Mouse (Mus musculus) kidney, embryonic 14.5 days (tissue): ENCODE measurements at regions not wholly inside any gene's neighbourhood (a gene's known extent, or its start where the extent isn't known, plus 50 kb on each side); places are given as distances from the start of the nearest gene placed in this dataset.

Experiments used
- ATAC-seq: fragments of 200-750 bp; cut with Nextera tagmentation; 2 replicates; pipeline ENCODE4 v1.8.0; 2017; ENCODE audit warnings: moderate number of reproducible peaks, mild to moderate bottlenecking, moderate TSS enrichment, moderate library complexity; ENCODE audit not compliant: low FRiP score, low TSS enrichment
- H3K27ac ChIP-seq: fragments of 300-500 bp; sonication (generic); 2 replicates; pipeline ENCODE4 v1.5.1; 2014; ENCODE audit warnings: low read depth, mild to moderate bottlenecking, low read length, moderate library complexity, mixed read lengths
- H3K27me3 ChIP-seq: fragments of 300-500 bp; sonication (generic); 2 replicates; pipeline ENCODE4 v1.6.1; 2014; ENCODE audit warnings: mild to moderate bottlenecking, low read length; ENCODE audit not compliant: control insufficient read depth, insufficient read depth
- H3K36me3 ChIP-seq: fragments of 300-500 bp; sonication (generic); 2 replicates; pipeline ENCODE4 v1.6.1; 2014; ENCODE audit warnings: low read length, mixed read lengths; ENCODE audit not compliant: control insufficient read depth, insufficient read depth
- H3K4me1 ChIP-seq: fragments of 300-500 bp; sonication (generic); 2 replicates; pipeline ENCODE4 v1.6.1; 2014; ENCODE audit warnings: low read length, mixed read lengths; ENCODE audit not compliant: control insufficient read depth, insufficient read depth
- H3K4me2 ChIP-seq: fragments of 300-500 bp; sonication (generic); replicated peaks from 2 replicates; pipeline ENCODE4 v1.6.1; 2014; ENCODE audit warnings: low read depth, mild to moderate bottlenecking, low read length
- H3K4me3 ChIP-seq: fragments of 300-500 bp; sonication (generic); 2 replicates; pipeline ENCODE4 v1.5.1; 2014; ENCODE audit warnings: mild to moderate bottlenecking, low read length
- H3K9ac ChIP-seq: fragments of 300-500 bp; sonication (generic); 2 replicates; pipeline ENCODE4 v1.6.1; 2014; ENCODE audit warnings: low read depth, mild to moderate bottlenecking, low read length, moderate library complexity
- H3K9me3 ChIP-seq: fragments of 300-500 bp; sonication (generic); 2 replicates; pipeline ENCODE4 v1.6.1; 2016; ENCODE audit warnings: low read length; ENCODE audit not compliant: control insufficient read depth
- WGBS: fragments of 180-500 bp; shearing (Covaris S2); extraction: QIAGEN DNeasy Blood & Tissue Kit; methylation state at CpG from one replicate; pipeline ENCODE4 v1.1.7; 2014; 5-methylcytosine and 5-hydroxymethylcytosine counted together

GRCm38 (mm10) chr6:6290427-6290826 lies 73.5 kb upstream of the Slc25a13 start:
- H3K9me3 ChIP-seq = no peaks in the 10 kb centered on the region
- 0 out of 2 replicates have a peak, but pooled peaks have one; percentile 8 for ATAC-seq
- no peak overlapping the region for H3K9ac ChIP-seq
- no peaks in the 10 kb centered on the region for H3K36me3 ChIP-seq
- H3K27me3 ChIP-seq = no peaks in the 10 kb centered on the region
- H3K4me1 ChIP-seq = no peaks in the 10 kb centered on the region
- WGBS = 73% methylated on average over 7 of the region's 7 CpGs
- no peak overlapping the region for H3K4me3 ChIP-seq
- no peak overlapping the region for H3K4me2 ChIP-seq
- H3K27ac ChIP-seq = no peak overlapping the region

- Histone ChIP-seq H3K27ac (no peak overlapping the region), H3K4me1 (no peaks in the 10 kb centered on the region), H3K36me3 (no peaks in the 10 kb centered on the region), H3K27me3 (no peaks in the 10 kb centered on the region), H3K4me2 (no peak overlapping the region), H3K9me3 (no peaks in the 10 kb centered on the region), H3K9ac (no peak overlapping the region), H3K4me3 (no peak overlapping the region)
- WGBS = 30% methylated on average over 6 of the region's 6 CpGs
- ATAC-seq = no peak
Measured at GRCm38 (mm10) chr6:6289806-6290205, 72.8 kb upstream of the Slc25a13 start.

- ATAC-seq = no peak
- H3K4me3 ChIP-seq = no peak overlapping the region
- H3K27ac ChIP-seq = no peak overlapping the region
- 88% methylated on average over 17 of the region's 17 CpGs for WGBS
- H3K9ac ChIP-seq = no peak overlapping the region
- H3K4me2 ChIP-seq = no peak overlapping the region
- peaks cover 7% of the 10 kb centered on the region; the same call in 1 of the 2 replicates for H3K9me3 ChIP-seq
- no peaks in the 10 kb centered on the region for H3K36me3 ChIP-seq
- no peaks in the 10 kb centered on the region for H3K4me1 ChIP-seq
- no peaks in the 10 kb centered on the region for H3K27me3 ChIP-seq
Measured at GRCm38 (mm10) chr6:6280812-6281568, 64.0 kb upstream of the Slc25a13 start.

- Histone ChIP-seq H3K4me2 (no peak overlapping the region), H3K9ac (no peak overlapping the region), H3K36me3 (no peaks in the 10 kb centered on the region), H3K4me1 (no peaks in the 10 kb centered on the region), H3K4me3 (no peak overlapping the region), H3K9me3 (peaks cover 7% of the 10 kb centered on the region; the same call in 1 of the 2 replicates), H3K27me3 (no peaks in the 10 kb centered on the region), H3K27ac (no peak overlapping the region)
- WGBS = 77% methylated on average over 6 of the region's 6 CpGs
- ATAC-seq = no peak
Measured at GRCm38 (mm10) chr6:6279646-6280045, 62.7 kb upstream of the Slc25a13 start.

- no peak overlapping the region for H3K4me2 ChIP-seq
- H3K9me3 ChIP-seq = no peaks in the 10 kb centered on the region
- WGBS = 50% methylated on average over 2 of the region's 2 CpGs
- H3K4me1 ChIP-seq = no peaks in the 10 kb centered on the region
- H3K9ac ChIP-seq = no peak overlapping the region
- H3K4me3 ChIP-seq = no peak overlapping the region
- H3K27me3 ChIP-seq = no peaks in the 10 kb centered on the region
- no peaks in the 10 kb centered on the region for H3K36me3 ChIP-seq
- no peak overlapping the region for H3K27ac ChIP-seq
- ATAC-seq = no peak
Measured at GRCm38 (mm10) chr6:6270545-6270944, 53.6 kb upstream of the Slc25a13 start.
